Mouse (Mus musculus) embryonic facial prominence, embryonic 11.5 days (tissue): ENCODE results near the gene Ms4a15. TPM values are rescaled to one million over a fixed set of nuclear protein-coding genes. Genes with fewer than 3 reads are reported as not detected.

Source experiments
- polyA plus RNA-seq: library from polyadenylated mRNA; unstranded; fragments of >200 nt; fragmentation: Nextera tagmentation; extraction: Ambion mirVana; gene quantifications from 2 replicates; pipeline ENCODE4 v1.2.1, GENCODE M21; 2014

The Ms4a15 gene
- polyA plus RNA-seq, 1 experiment from 2014 or later = not detected

Other genes starting within 250 kb of the Ms4a15 start
- gene Cd6, start 163.2 kb downstream of the Ms4a15 start, polyA plus RNA-seq = not detected in 2 replicates
- gene Slc15a3, start 153.5 kb downstream of the Ms4a15 start, polyA plus RNA-seq = 0.24 and 0.67 TPM in 2 replicates
- 51.5 and 60.8 TPM in 2 replicates for gene Tmem132a, start 123.3 kb downstream of the Ms4a15 start, polyA plus RNA-seq
- 64.9 and 67.5 TPM in 2 replicates for gene Tmem109, start 111.2 kb downstream of the Ms4a15 start, polyA plus RNA-seq
- 46.7 and 48.4 TPM in 2 replicates for gene Prpf19, start 98.0 kb downstream of the Ms4a15 start, polyA plus RNA-seq
- gene Zp1, start 72.6 kb downstream of the Ms4a15 start, polyA plus RNA-seq = not detected in 2 replicates
- gene Ptgdr2, start 56.1 kb downstream of the Ms4a15 start, polyA plus RNA-seq = not detected in 2 replicates
- 24.0 and 25.1 TPM in 2 replicates for gene Ccdc86, start 44.0 kb downstream of the Ms4a15 start, polyA plus RNA-seq
- gene Ms4a10, start 18.6 kb downstream of the Ms4a15 start, polyA plus RNA-seq = not detected in 2 replicates
- not detected in 2 replicates for gene Ms4a18, start 24.8 kb upstream of the Ms4a15 start, polyA plus RNA-seq
- gene Ms4a8a, start 87.9 kb upstream of the Ms4a15 start, polyA plus RNA-seq = not detected in 2 replicates
- not detected in 2 replicates for gene 1700017D01Rik, start 137.6 kb upstream of the Ms4a15 start, polyA plus RNA-seq
- gene 1700025F22Rik, start 172.1 kb upstream of the Ms4a15 start, polyA plus RNA-seq = not detected in 2 replicates
- gene Ms4a13, start 203.5 kb upstream of the Ms4a15 start, polyA plus RNA-seq = not detected in 2 replicates
- gene Ms4a12, start 239.2 kb upstream of the Ms4a15 start, polyA plus RNA-seq = not detected in 2 replicates